Comparison of ENCODE assay signal across 8 mouse cellular contexts in genomic region chr4:138700184-138700982, GRCm38 (mm10). TPM values are rescaled to one million over a fixed set of nuclear protein-coding genes. Genes with fewer than 3 reads are reported as not detected.
A peak's percentile ranks its signal among the peaks of the same experiment; 100 is the strongest.
DNase-seq lines count a peak whose midpoint lies in the region; ATAC-seq and TF ChIP-seq lines count a peak whose summit lies in the region.

No protein-coding gene starts in this region.

- 0 out of 2 replicates have a peak, but pooled peaks cover 3% of the 10 kb centered on the region for H3K4me1 ChIP-seq in midbrain, embryonic 15.5 days

- no peak overlapping the region for H3K4me3 ChIP-seq in left cerebral cortex, adult 2 months
- no peak overlapping the region for H3K4me3 ChIP-seq in midbrain, embryonic 15.5 days

- intact Hi-C loops in left cerebral cortex, adult 2 months (cut with DNase I), result loop anchor here (1.0 to 2.0 kb wide), 3 partner anchors 138 to 253 kb away; no protein-coding TSS in a partner anchor

- 29% methylated on average over 15 of the region's 15 CpGs for WGBS in midbrain, embryonic 15.5 days

- CTCF ChIA-PET in Patski (lab: Charles Lee), result interaction anchor here (1.0 to 1.5 kb wide), 3 partner anchors 12 to 255 kb away, joined by 3 to 7 read pairs (median 5); no protein-coding TSS in a partner anchor

- no peak for ATAC-seq in Patski
- peak; percentile 75 for ATAC-seq in midbrain, embryonic 15.5 days (replicated peaks)

- H3K27me3 ChIP-seq in Patski, result no peaks in the 10 kb centered on the region
- H3K27me3 ChIP-seq in midbrain, embryonic 15.5 days (replicated peaks), result peaks cover 2% of the 10 kb centered on the region; the same call in 1 of the 2 replicates

- no peak overlapping the region for H3K4me2 ChIP-seq in midbrain, embryonic 15.5 days

- peak overlapping the region; percentile 63; the same call in 1 of the 2 replicates for H3K27ac ChIP-seq in left cerebral cortex, adult 2 months
- no peak overlapping the region for H3K27ac ChIP-seq in midbrain, embryonic 15.5 days

- no peaks in the 10 kb centered on the region for H3K36me3 ChIP-seq in midbrain, embryonic 15.5 days (replicated peaks)

- no peaks in the 10 kb centered on the region for H3K9me3 ChIP-seq in midbrain, embryonic 15.5 days

- peak; percentile 92 for TF ChIP-seq CTCF in left cerebral cortex, adult 2 months (IDR thresholded peaks at IDR 0.05)
- peak; percentile 68 for TF ChIP-seq CTCF in Patski (IDR thresholded peaks at IDR 0.05)

- in situ Hi-C loops in Patski (cut with MboI; ENCODE audit: low pct_unique_long_range_greater_than_20kb), result loop anchor here (5.0 kb wide), 1 partner anchor 253 kb away; no protein-coding TSS in a partner anchor

- POLR2A ChIA-PET in Patski (lab: Charles Lee), result no interaction called here

- peak; percentile 63 to 67 for DNase-seq in left cerebral cortex, adult 2 months (ENCODE audit: extremely low spot score in 1 of 2, low spot score in 2 of 2)
- DNase-seq in left cerebral cortex, adult 8-10 months (ENCODE audit: low spot score in 2 of 2), result no peak
- DNase-seq in Patski (ENCODE audit: low read depth, low spot score), result no peak
- DNase-seq in cerebellum, postnatal 36 days, result peak; percentile 63 to 71
- DNase-seq in heart, postnatal 4 days, result peak; percentile 67
- peak; percentile 69 to 83 for DNase-seq in layer of hippocampus, postnatal 14 days (ENCODE audit: low spot score in 2 of 2)
- no peak for DNase-seq in testis, postnatal 10 days (ENCODE audit: low spot score)

- no peak overlapping the region for H3K9ac ChIP-seq in midbrain, embryonic 15.5 days

RNA-seq across cellular contexts. Expression of gene Pla2g2c, which starts 24.2 kb away (rescaled TPM):
- not detected for total RNA-seq in left cerebral cortex, adult 2 months (2021)
- total RNA-seq in left cerebral cortex, adult 8-10 months (2022), result under 1 TPM; 0.14 to 0.51 (median 0.26) TPM
- not detected for polyA plus RNA-seq in Patski (2021)
- not detected for total RNA-seq in heart, postnatal 4 days (2021)
- total RNA-seq in layer of hippocampus, postnatal 14 days (2021), result under 1 TPM in 1 of 2 experiments, not detected in 1; 0.28 TPM
- polyA plus RNA-seq in midbrain, embryonic 15.5 days (2015; fragmentation: Nextera tagmentation; extraction: Ambion mirVana), result 0.74 and 1.1 TPM in 2 replicates

RNA-seq across cellular contexts. Expression of gene Ubxn10, which starts 36.6 kb away (rescaled TPM):
- 1 to 10 TPM; 1.4 to 1.5 TPM for total RNA-seq in left cerebral cortex, adult 2 months (2021)
- total RNA-seq in left cerebral cortex, adult 8-10 months (2022), result 1 to 10 TPM; 1.2 to 2.4 (median 1.5) TPM
- not detected for polyA plus RNA-seq in Patski (2021)
- 1 to 10 TPM in 1 of 2 experiments, under 1 TPM in 1; 0.79 to 1.0 TPM for total RNA-seq in heart, postnatal 4 days (2021)
- total RNA-seq in layer of hippocampus, postnatal 14 days (2021), result 1 to 10 TPM; 1.5 to 2.7 TPM
- polyA plus RNA-seq in midbrain, embryonic 15.5 days (2015; fragmentation: Nextera tagmentation; extraction: Ambion mirVana), result 4.3 and 4.7 TPM in 2 replicates

RNA-seq across cellular contexts. Expression of gene Pla2g2f, which starts 57.0 kb away (rescaled TPM):
- total RNA-seq in left cerebral cortex, adult 2 months (2021), result not detected
- total RNA-seq in left cerebral cortex, adult 8-10 months (2022), result not detected
- not detected for polyA plus RNA-seq in Patski (2021)
- under 1 TPM in 1 of 2 experiments, not detected in 1; 0.10 TPM for total RNA-seq in heart, postnatal 4 days (2021)
- under 1 TPM; 0.16 to 0.60 TPM for total RNA-seq in layer of hippocampus, postnatal 14 days (2021)
- 0.06 and 0.13 TPM in 2 replicates for polyA plus RNA-seq in midbrain, embryonic 15.5 days (2015; fragmentation: Nextera tagmentation; extraction: Ambion mirVana)

Comparison
In these comparisons a context has a peak if more than half of its experiments do, and no peak if none do; other contexts are left out.
1. DNase-seq: peak in left cerebral cortex, adult 2 months (2 of 2), cerebellum, postnatal 36 days (2 of 2), heart, postnatal 4 days (single experiment) and layer of hippocampus, postnatal 14 days (2 of 2); none in left cerebral cortex, adult 8-10 months (0 of 2), Patski (single experiment) and testis, postnatal 10 days (single experiment).